15 mouse cellular contexts compared by ENCODE assay signal in genomic region chr5:128575997-128576579, GRCm38 (mm10). TPM values are rescaled to one million over a fixed set of nuclear protein-coding genes. Genes with fewer than 3 reads are reported as not detected.
DNase-seq lines count a peak whose midpoint lies in the region; ATAC-seq lines count a peak whose summit lies in the region.
"Had no signal": no experiment of that assay in that cellular context is flagged by ENCODE, and none has a peak within 500 bp of the region (broad histone marks: within the 10 kb centered on the region; RNA-seq: fewer than 3 reads in every experiment).

No protein-coding gene starts in this region.

- ATAC-seq in hindbrain, embryonic 15.5 days (ENCODE audit: low FRiP score, low read depth): peak; percentile 71
- no peak for ATAC-seq in hindbrain, embryonic 11.5 days (ENCODE audit: low FRiP score)
- ATAC-seq: forebrain, embryonic 16.5 days; Patski had no signal

- no peak overlapping the region for H3K9ac ChIP-seq in hindbrain, embryonic 15.5 days
- H3K9ac ChIP-seq in hindbrain, embryonic 11.5 days (ENCODE audit: low read depth, low read length): no peak overlapping the region
- H3K9ac ChIP-seq: embryonic facial prominence, embryonic 13.5 days; stomach, embryonic 15.5 days had no signal

- H3K27me3 ChIP-seq in hindbrain, embryonic 15.5 days: no peaks in the 10 kb centered on the region
- no peaks in the 10 kb centered on the region for H3K27me3 ChIP-seq in hindbrain, embryonic 11.5 days (ENCODE audit: control insufficient read depth, insufficient read depth, low read length)
- H3K27me3 ChIP-seq: embryonic facial prominence, embryonic 13.5 days; megakaryocyte, embryonic 14.5 days; Patski; stomach, embryonic 15.5 days had no signal

- 0 out of 2 replicates have a peak overlapping the region, but pooled peaks have one; percentile 34 for H3K27ac ChIP-seq in hindbrain, embryonic 15.5 days (replicated peaks)
- no peak overlapping the region for H3K27ac ChIP-seq in hindbrain, embryonic 11.5 days (ENCODE audit: low read depth, low read length)
- H3K27ac ChIP-seq: embryonic facial prominence, embryonic 13.5 days; stomach, embryonic 15.5 days had no signal

- H3K4me1 ChIP-seq in hindbrain, embryonic 15.5 days (replicated peaks): 0 out of 2 replicates have a peak, but pooled peaks cover 12% of the 10 kb centered on the region
- H3K4me1 ChIP-seq in hindbrain, embryonic 11.5 days (replicated peaks; ENCODE audit: control insufficient read depth, insufficient read depth, low read length): peaks cover 3% of the 10 kb centered on the region; the same call in 1 of the 2 replicates
- H3K4me1 ChIP-seq: megakaryocyte, embryonic 14.5 days had no signal

- no peak for DNase-seq in hindbrain, embryonic 11.5 days (ENCODE audit: low spot score)
- peak; percentile 51 for DNase-seq in ovary, adult 18-20 months (ENCODE audit: low spot score)
- no peak for DNase-seq in ovary, postnatal 36 days (ENCODE audit: low spot score)
- DNase-seq in layer of hippocampus, adult 9-11 months: peak; percentile 35
- DNase-seq in heart, postnatal 10 days: no peak
- no peak for DNase-seq in urinary bladder, postnatal 36 days (ENCODE audit: low spot score in 2 of 2)
- DNase-seq: kidney, adult 11 months had no signal

- no peaks in the 10 kb centered on the region for H3K36me3 ChIP-seq in hindbrain, embryonic 15.5 days
- no peaks in the 10 kb centered on the region for H3K36me3 ChIP-seq in hindbrain, embryonic 11.5 days (ENCODE audit: control insufficient read depth, insufficient read depth, low read length)
- H3K36me3 ChIP-seq: embryonic facial prominence, embryonic 13.5 days; stomach, embryonic 15.5 days had no signal

- 54% methylated on average over 9 of the region's 9 CpGs for WGBS in hindbrain, embryonic 15.5 days
- WGBS in hindbrain, embryonic 11.5 days: 75% methylated on average over 9 of the region's 9 CpGs

- intact Hi-C loops in heart, postnatal 10 days (cut with DNase I): no loop called here

- no peaks in the 10 kb centered on the region for H3K9me3 ChIP-seq in hindbrain, embryonic 15.5 days
- no peaks in the 10 kb centered on the region for H3K9me3 ChIP-seq in hindbrain, embryonic 11.5 days (ENCODE audit: control insufficient read depth, low read length)
- H3K9me3 ChIP-seq: embryonic facial prominence, embryonic 13.5 days; stomach, embryonic 15.5 days had no signal

- no peak overlapping the region for H3K4me2 ChIP-seq in hindbrain, embryonic 15.5 days
- no peak overlapping the region for H3K4me2 ChIP-seq in hindbrain, embryonic 11.5 days (replicated peaks; ENCODE audit: low read depth, low read length)
- H3K4me2 ChIP-seq: embryonic facial prominence, embryonic 13.5 days; stomach, embryonic 15.5 days had no signal

- no peak overlapping the region for H3K4me3 ChIP-seq in hindbrain, embryonic 15.5 days
- H3K4me3 ChIP-seq in hindbrain, embryonic 11.5 days (ENCODE audit: low read depth, low read length): no peak overlapping the region
- H3K4me3 ChIP-seq: embryonic facial prominence, embryonic 13.5 days; megakaryocyte, embryonic 14.5 days; stomach, embryonic 15.5 days had no signal

RNA-seq across cellular contexts. Expression of gene Fzd10, which starts 24.6 kb away (rescaled TPM):
- polyA plus RNA-seq in hindbrain, embryonic 15.5 days (2015; fragmentation: Nextera tagmentation; extraction: Ambion mirVana): 4.4 and 5.8 TPM in 2 replicates
- polyA plus RNA-seq in hindbrain, embryonic 11.5 days (2014; fragmentation: Nextera tagmentation; extraction: Ambion mirVana): 17.8 and 19.3 TPM in 2 replicates
- under 1 TPM; 0.17 to 0.25 TPM for total RNA-seq in heart, postnatal 10 days (2021)
- total RNA-seq: granulocyte monocyte progenitor cell, adult 5-6 weeks; liver, adult 2 months had no signal
- polyA plus RNA-seq: liver, adult 2 months; Patski had no signal

Comparison
In these comparisons a context has a peak if more than half of its experiments do, and no peak if none do; other contexts are left out.
1. DNase-seq: peak in ovary, adult 18-20 months (single experiment) and layer of hippocampus, adult 9-11 months (single experiment); none in hindbrain, embryonic 11.5 days (single experiment), ovary, postnatal 36 days (single experiment), heart, postnatal 10 days (0 of 2) and urinary bladder, postnatal 36 days (0 of 2).